Mouse (Mus musculus) layer of hippocampus, postnatal 10 days (tissue): ENCODE data around the gene Aaed1. TPM values are rescaled to one million over a fixed set of nuclear protein-coding genes. Genes with fewer than 3 reads are reported as not detected.

Source experiments
- DNase-seq, 2 experiments: peaks; one replicate each; pipeline ENCODE4 v3.0.0; 2021; ENCODE audit warnings: low spot score in 2 of 2
- total RNA-seq, 2 experiments: library from RNA; stranded (reverse); gene quantifications; 2 replicates each; pipeline ENCODE4 v1.2.3; 2021

Gene Aaed1
- total RNA-seq, 2 experiments from 2014 or later: 8.5 to 11.7 TPM

DNA sequence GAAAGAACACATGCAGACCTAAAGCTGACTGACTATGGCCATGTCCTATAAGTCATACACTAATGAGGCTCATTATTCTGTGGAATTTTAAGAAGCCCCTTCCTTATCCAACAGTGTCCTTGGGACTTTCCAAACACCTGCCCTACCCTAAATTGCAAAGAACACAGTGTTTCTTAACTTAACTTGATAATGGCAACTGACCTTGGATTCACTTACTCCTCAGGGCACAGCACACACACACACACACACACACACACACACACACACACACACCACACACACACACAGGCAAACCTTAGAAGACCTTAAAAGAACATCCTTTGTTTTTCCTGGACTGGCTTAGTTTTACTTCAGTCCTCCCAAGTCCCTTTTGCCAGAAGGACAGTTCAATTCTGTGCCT, 58.8 kb downstream of the Aaed1 start:
- no peak for DNase-seq

- no peak for DNase-seq
Observed at GRCm38 (mm10) chr13:64252147-64252546, 60.4 kb downstream of the Aaed1 start.

DNA sequence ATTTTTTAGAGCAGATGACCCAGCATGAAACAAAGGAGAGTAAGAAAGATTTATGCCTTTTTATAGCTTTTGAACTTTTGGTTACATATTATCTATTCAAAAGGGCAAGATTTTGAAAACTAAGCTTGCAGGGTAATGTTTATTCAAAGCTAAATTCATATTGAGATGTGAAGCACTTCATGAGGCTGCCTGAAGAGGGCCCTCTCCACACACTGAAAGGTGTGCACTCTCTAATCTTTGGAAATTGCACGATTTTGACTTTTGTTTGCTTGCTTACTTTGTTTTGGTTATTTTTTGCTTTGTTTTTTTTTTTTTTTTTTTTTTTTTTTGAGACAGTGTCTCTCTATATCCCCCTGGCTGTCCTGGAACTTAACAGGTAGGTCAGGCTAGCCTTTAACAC, 62.1 kb downstream of the Aaed1 start:
- DNase-seq: peak; percentile 32 to 34

DNA sequence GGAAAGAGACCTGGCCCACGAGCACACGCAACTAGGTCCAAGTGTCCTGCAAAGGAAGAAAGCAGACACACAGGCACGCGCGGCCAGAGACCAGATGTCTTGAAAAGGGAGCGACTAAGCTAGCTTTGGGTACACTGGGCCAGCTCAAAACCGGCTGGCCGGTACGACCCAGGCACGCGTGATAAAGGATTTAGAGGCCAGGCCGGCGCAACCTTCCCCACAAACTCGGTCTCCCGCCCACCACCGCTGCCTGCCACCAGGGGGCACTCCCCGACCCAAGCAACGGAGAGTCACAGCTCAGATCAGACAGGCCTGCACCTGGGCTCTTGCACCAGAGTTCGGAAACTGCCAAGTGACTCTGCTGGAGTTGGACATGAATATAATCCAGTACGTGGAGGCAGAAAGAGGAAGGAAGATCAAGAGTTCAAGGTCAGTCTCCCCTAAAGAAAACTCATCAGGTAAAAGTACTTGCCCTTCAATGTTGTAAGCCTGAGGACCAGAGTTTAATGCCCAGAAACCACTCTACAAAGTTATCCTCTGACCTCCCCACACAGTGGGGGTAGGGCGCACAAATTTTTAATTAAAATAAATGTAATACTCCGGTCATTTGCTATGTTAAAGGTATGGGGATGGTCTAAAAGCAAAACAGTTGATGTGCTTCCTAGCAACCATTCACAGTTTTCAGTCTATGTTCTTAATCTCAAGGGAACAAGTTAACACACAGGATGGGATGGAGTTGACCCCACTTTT, 63.6 kb downstream of the Aaed1 start:
- peak; percentile 84 to 89 for DNase-seq

- DNase-seq: peak; percentile 9 to 27
Observed at GRCm38 (mm10) chr13:64248161-64248774, 64.2 kb downstream of the Aaed1 start.

GRCm38 (mm10) chr13:64246106-64246505, 66.4 kb downstream of the Aaed1 start:
- DNase-seq: no peak

- no peak for DNase-seq
Observed at GRCm38 (mm10) chr13:64244685-64245261, 67.7 kb downstream of the Aaed1 start.

- no peak for DNase-seq
Observed at GRCm38 (mm10) chr13:64242721-64243120, 69.8 kb downstream of the Aaed1 start.

DNA sequence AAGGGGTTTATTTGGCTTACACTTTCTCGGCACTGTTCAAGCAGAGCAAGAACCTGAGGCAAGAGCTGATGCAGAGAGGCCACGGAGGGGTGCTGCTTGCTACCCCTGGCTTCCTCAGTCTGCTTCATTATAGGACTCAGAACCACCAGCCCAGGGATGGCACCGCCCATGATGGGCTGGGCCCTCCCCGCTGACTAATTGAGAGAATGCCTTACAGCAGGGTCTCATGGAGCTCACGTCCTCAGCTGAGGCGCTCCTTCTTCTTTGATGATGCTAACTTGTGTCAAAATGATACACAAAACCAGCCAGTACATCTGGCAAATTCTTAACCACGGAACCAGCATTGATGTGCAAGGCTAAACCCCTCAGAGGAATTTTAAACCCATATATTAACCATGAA, 71.9 kb downstream of the Aaed1 start:
- no peak for DNase-seq

GRCm38 (mm10) chr13:64237681-64238157, 74.8 kb downstream of the Aaed1 start:
- no peak for DNase-seq

- no peak for DNase-seq
Observed at GRCm38 (mm10) chr13:64237000-64237680, 75.4 kb downstream of the Aaed1 start.

DNA sequence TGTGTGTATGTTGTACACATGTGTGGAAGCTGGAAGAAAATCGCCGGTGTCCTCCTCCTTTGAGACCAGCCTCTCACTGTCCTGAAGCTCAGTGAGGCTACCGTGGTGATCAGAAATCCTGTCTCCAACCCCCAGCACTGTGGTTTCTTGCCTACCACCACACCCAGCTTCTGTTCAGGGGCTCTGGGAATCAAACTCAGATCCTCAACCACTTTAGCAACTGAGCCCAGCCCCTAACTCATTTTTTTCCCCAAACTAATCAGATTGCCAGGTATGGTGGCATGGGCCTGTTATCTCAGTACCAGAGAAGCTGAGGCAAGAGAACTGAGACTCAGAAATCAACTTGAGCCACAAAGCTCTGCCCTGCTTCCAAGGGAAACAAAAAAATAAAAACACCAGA, 76.7 kb downstream of the Aaed1 start:
- DNase-seq: no peak

GRCm38 (mm10) chr13:64235062-64235715, 77.3 kb downstream of the Aaed1 start:
- no peak for DNase-seq

- no peak for DNase-seq
Observed at GRCm38 (mm10) chr13:64233139-64233538, 79.4 kb downstream of the Aaed1 start.

DNA sequence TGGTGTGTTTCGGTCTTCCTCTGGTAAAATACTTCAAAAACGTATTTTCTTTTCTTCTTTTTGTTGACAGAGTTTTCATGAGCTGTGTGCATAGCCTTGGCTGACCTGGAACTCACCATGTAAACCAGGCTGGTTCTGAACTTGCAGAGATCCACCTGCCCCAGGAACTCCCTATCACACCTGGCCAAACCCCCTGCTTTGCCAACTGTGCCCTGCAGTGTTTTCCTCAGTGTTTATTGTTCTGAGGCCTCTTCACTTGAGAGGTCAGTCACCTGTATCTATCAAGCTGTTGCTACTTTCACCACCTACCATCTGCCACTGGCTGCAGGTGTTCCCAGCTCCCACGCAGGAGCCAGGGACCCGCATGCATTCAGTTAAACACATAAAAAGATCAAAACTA, 85.8 kb downstream of the Aaed1 start:
- no peak for DNase-seq

DNA sequence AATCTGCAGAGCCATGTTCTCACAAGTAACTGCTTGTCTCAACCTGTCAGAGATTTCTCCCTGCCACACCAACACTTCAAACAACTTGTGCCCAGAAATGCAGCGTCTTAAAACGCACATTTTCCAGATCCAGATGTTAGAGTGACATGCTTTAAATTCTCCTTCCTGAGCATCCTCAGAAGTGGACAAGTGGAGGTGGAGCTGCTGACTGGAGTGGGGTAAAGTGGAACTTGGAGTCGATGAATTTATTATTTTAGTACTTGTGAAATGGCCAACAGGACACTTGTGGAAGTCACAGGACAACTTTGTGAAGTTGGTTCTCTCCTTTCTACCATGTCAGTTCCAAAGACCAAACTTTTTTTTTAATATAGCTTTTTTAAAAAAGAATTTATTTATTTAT, 86.8 kb downstream of the Aaed1 start:
- DNase-seq: no peak

Other genes with a start within 250 kb of the Aaed1 start
- not detected for gene Hsd17b3, start 223.5 kb downstream of the Aaed1 start, total RNA-seq
- 1 to 10 TPM in 1 of 2 experiments, under 1 TPM in 1; 0.62 to 1.6 TPM for gene Slc35d2, start 183.3 kb downstream of the Aaed1 start, total RNA-seq
- gene Zfp367, start 159.5 kb downstream of the Aaed1 start, total RNA-seq: 1 to 10 TPM; 7.7 to 9.5 TPM
- gene Habp4, start 150.9 kb downstream of the Aaed1 start, total RNA-seq: 100 to 1,000 TPM; 120 to 121 TPM
- 1 to 10 TPM; 2.6 to 3.2 TPM for gene Cdc14b, start 37.4 kb downstream of the Aaed1 start, total RNA-seq
- 100 to 1,000 TPM; 169 to 194 TPM for gene Ctsl, start 58.2 kb upstream of the Aaed1 start, total RNA-seq
- gene Cdk20, start 119.6 kb upstream of the Aaed1 start, total RNA-seq: 10 to 100 TPM; 12.9 to 14.8 TPM
- gene Fam240b, start 185.1 kb upstream of the Aaed1 start, total RNA-seq: not detected